Mouse (Mus musculus): ENCODE measurements around the gene Slc9a3.

- no peak for TF ChIP-seq POLR2A (IDR thresholded peaks at IDR 0.05; ENCODE audit: insufficient read length, low read depth)
- no peak for TF ChIP-seq MYOD1 (IDR thresholded peaks at IDR 0.05; ENCODE audit: control insufficient read depth in 1 of 3, insufficient read length in 2 of 3, low read depth in 2 of 3)
- TF ChIP-seq CEBPB (IDR thresholded peaks at IDR 0.05; ENCODE audit: insufficient read depth, poor library complexity, severe bottlenecking): no peak
- TF ChIP-seq POLR2AphosphoS2 (IDR thresholded peaks at IDR 0.05; ENCODE audit: insufficient read length, low read depth): no peak
- no peak for TF ChIP-seq E2F4 (IDR thresholded peaks at IDR 0.05; ENCODE audit: insufficient read depth)
- no peak for TF ChIP-seq TCF3 (IDR thresholded peaks at IDR 0.05; ENCODE audit: insufficient read length, low read depth)
- no peak for TF ChIP-seq TCF12 (IDR thresholded peaks at IDR 0.05; ENCODE audit: insufficient read depth, poor library complexity, severe bottlenecking)
These were observed 31.0 kb upstream of the Slc9a3 start for GRCm38 (mm10) chr13:74090265-74090664.

All from myocyte (in vitro differentiated cells).